Mouse (Mus musculus) kidney, embryonic 16.5 days (tissue): ENCODE results near the gene Wdr17. TPM values are rescaled to one million over a fixed set of nuclear protein-coding genes. Genes with fewer than 3 reads are reported as not detected.
A peak's percentile ranks its signal among the peaks of the same experiment; 100 is the strongest.

Source experiments
- ATAC-seq: fragments of 200-750 bp; cut with Nextera tagmentation; 2 replicates; pipeline ENCODE4 v1.8.0; 2017; ENCODE audit warnings: moderate TSS enrichment; ENCODE audit not compliant: low FRiP score, low TSS enrichment
- H3K27ac ChIP-seq: fragments of 300-500 bp; sonication (generic); 2 replicates; pipeline ENCODE4 v1.5.1; 2014; ENCODE audit warnings: low read length
- H3K27me3 ChIP-seq: fragments of 300-500 bp; sonication (generic); 2 replicates; pipeline ENCODE4 v1.6.1; 2014; ENCODE audit warnings: low read length, control low read depth, mixed read lengths; ENCODE audit not compliant: insufficient read depth
- H3K36me3 ChIP-seq: fragments of 300-500 bp; sonication (generic); 2 replicates; pipeline ENCODE4 v1.6.1; 2014; ENCODE audit warnings: low read length, control low read depth, mixed read lengths; ENCODE audit not compliant: insufficient read depth
- H3K4me1 ChIP-seq: fragments of 300-500 bp; sonication (generic); 2 replicates; pipeline ENCODE4 v1.6.1; 2014; ENCODE audit warnings: low read length, control low read depth, mixed read lengths; ENCODE audit not compliant: insufficient read depth
- H3K4me2 ChIP-seq: fragments of 300-500 bp; sonication (generic); replicated peaks from 2 replicates; pipeline ENCODE4 v1.6.1; 2014; ENCODE audit warnings: low read depth, low read length
- H3K4me3 ChIP-seq: fragments of 300-500 bp; sonication (generic); 2 replicates; pipeline ENCODE4 v1.5.1; 2014; ENCODE audit warnings: mild to moderate bottlenecking, low read length
- H3K9ac ChIP-seq: fragments of 300-500 bp; sonication (generic); replicated peaks from 2 replicates; pipeline ENCODE4 v1.6.1; 2014; ENCODE audit warnings: low read length
- H3K9me3 ChIP-seq: fragments of 300-500 bp; sonication (generic); 2 replicates; pipeline ENCODE4 v1.6.1; 2016; ENCODE audit warnings: low read length, control low read depth
- WGBS: fragments of 180-500 bp; shearing (Covaris S2); extraction: QIAGEN DNeasy Blood & Tissue Kit; methylation state at CpG from one replicate; pipeline ENCODE4 v1.1.7; 2014; 5-methylcytosine and 5-hydroxymethylcytosine counted together
- polyA plus RNA-seq: library from polyadenylated mRNA; unstranded; fragments of >200 nt; fragmentation: Nextera tagmentation; extraction: Ambion mirVana; gene quantifications from 2 replicates; pipeline ENCODE4 v1.2.1, GENCODE M21; 2015

The Wdr17 gene
- 0.64 and 1.3 TPM in 2 replicates for polyA plus RNA-seq

- H3K4me2 ChIP-seq: no peak within 1 kb of the TSS
- H3K4me3 ChIP-seq: no peak within 1 kb of the TSS
- no peak for ATAC-seq
- no peaks in the 10 kb centered on the region for H3K27me3 ChIP-seq
- no peak within 1 kb of the TSS for H3K27ac ChIP-seq
- H3K4me1 ChIP-seq: no peaks in the 10 kb centered on the region
- H3K36me3 ChIP-seq: no peaks in the 10 kb centered on the region
- H3K9me3 ChIP-seq: no peaks in the 10 kb centered on the region
- H3K9ac ChIP-seq: no peak within 1 kb of the TSS
- WGBS: 84% methylated on average over 9 of the region's 9 CpGs
Measured at GRCm38 (mm10) chr8:54886987-54887785, at the start of gene Wdr17. Gene Wdr17, minus strand, starts transcription at chr8:54887184.

- H3K4me2 ChIP-seq: no peak overlapping the region
- H3K9me3 ChIP-seq: no peaks in the 10 kb centered on the region
- H3K27me3 ChIP-seq: no peaks in the 10 kb centered on the region
- WGBS: 46% methylated on average over 2 of the region's 2 CpGs
- H3K4me3 ChIP-seq: no peak overlapping the region
- no peaks in the 10 kb centered on the region for H3K36me3 ChIP-seq
- no peak overlapping the region for H3K9ac ChIP-seq
- no peaks in the 10 kb centered on the region for H3K4me1 ChIP-seq
- no peak overlapping the region for H3K27ac ChIP-seq
- no peak for ATAC-seq
Measured at GRCm38 (mm10) chr8:54932306-54932705, 45.3 kb upstream of the Wdr17 start.

GRCm38 (mm10) chr8:54924936-54925335, 38.0 kb upstream of the Wdr17 start:
- Histone ChIP-seq H3K4me1 (no peaks in the 10 kb centered on the region), H3K9me3 (no peaks in the 10 kb centered on the region), H3K4me3 (no peak overlapping the region), H3K9ac (no peak overlapping the region), H3K27me3 (no peaks in the 10 kb centered on the region), H3K27ac (no peak overlapping the region), H3K36me3 (no peaks in the 10 kb centered on the region), H3K4me2 (no peak overlapping the region)
- WGBS: 84% methylated on average over 3 of the region's 3 CpGs
- ATAC-seq: no peak

GRCm38 (mm10) chr8:54922160-54922855, 35.3 kb upstream of the Wdr17 start:
- Histone ChIP-seq H3K9ac (no peak overlapping the region), H3K27me3 (no peaks in the 10 kb centered on the region), H3K4me3 (no peak overlapping the region), H3K27ac (no peak overlapping the region), H3K9me3 (no peaks in the 10 kb centered on the region), H3K36me3 (no peaks in the 10 kb centered on the region), H3K4me1 (no peaks in the 10 kb centered on the region), H3K4me2 (no peak overlapping the region)
- WGBS: 57% methylated on average over 2 of the region's 2 CpGs
- no peak for ATAC-seq

GRCm38 (mm10) chr8:54917710-54918109, 30.7 kb upstream of the Wdr17 start:
- peak; percentile 69 for ATAC-seq
- Histone ChIP-seq H3K9me3 (no peaks in the 10 kb centered on the region), H3K27ac (no peak overlapping the region), H3K4me3 (no peak overlapping the region), H3K36me3 (no peaks in the 10 kb centered on the region), H3K9ac (no peak overlapping the region), H3K4me2 (no peak overlapping the region), H3K4me1 (no peaks in the 10 kb centered on the region), H3K27me3 (no peaks in the 10 kb centered on the region)
- WGBS: 44% methylated on average over 6 of the region's 9 CpGs

- Histone ChIP-seq H3K9ac (no peak overlapping the region), H3K4me2 (no peak overlapping the region), H3K27ac (no peak overlapping the region), H3K4me1 (no peaks in the 10 kb centered on the region), H3K36me3 (no peaks in the 10 kb centered on the region), H3K9me3 (no peaks in the 10 kb centered on the region), H3K4me3 (no peak overlapping the region), H3K27me3 (no peaks in the 10 kb centered on the region)
- ATAC-seq: no peak
- WGBS: 94% methylated on average over 2 of the region's 2 CpGs
Measured at GRCm38 (mm10) chr8:54912891-54913290, 25.9 kb upstream of the Wdr17 start.

- H3K27ac ChIP-seq: no peak overlapping the region
- no peak for ATAC-seq
- no peak overlapping the region for H3K4me2 ChIP-seq
- no peak overlapping the region for H3K4me3 ChIP-seq
- H3K9ac ChIP-seq: no peak overlapping the region
- H3K27me3 ChIP-seq: no peaks in the 10 kb centered on the region
- no peaks in the 10 kb centered on the region for H3K4me1 ChIP-seq
- no peaks in the 10 kb centered on the region for H3K36me3 ChIP-seq
- WGBS: 92% methylated on average over 2 of the region's 2 CpGs
- no peaks in the 10 kb centered on the region for H3K9me3 ChIP-seq
Measured at GRCm38 (mm10) chr8:54899444-54899843, 12.5 kb upstream of the Wdr17 start.

GRCm38 (mm10) chr8:54894637-54895322, 7.8 kb upstream of the Wdr17 start:
- no peaks in the 10 kb centered on the region for H3K4me1 ChIP-seq
- no peaks in the 10 kb centered on the region for H3K36me3 ChIP-seq
- ATAC-seq: no peak
- H3K9me3 ChIP-seq: no peaks in the 10 kb centered on the region
- no peak overlapping the region for H3K4me3 ChIP-seq
- H3K27me3 ChIP-seq: no peaks in the 10 kb centered on the region
- H3K4me2 ChIP-seq: no peak overlapping the region
- no peak overlapping the region for H3K27ac ChIP-seq
- no peak overlapping the region for H3K9ac ChIP-seq
- WGBS: 78% methylated on average over 2 of the region's 2 CpGs

- H3K9me3 ChIP-seq: no peaks in the 10 kb centered on the region
- no peak overlapping the region for H3K27ac ChIP-seq
- H3K4me1 ChIP-seq: no peaks in the 10 kb centered on the region
- no peaks in the 10 kb centered on the region for H3K27me3 ChIP-seq
- no peak overlapping the region for H3K9ac ChIP-seq
- 79% methylated on average over 1 of the region's 1 CpGs for WGBS
- no peak for ATAC-seq
- no peak overlapping the region for H3K4me2 ChIP-seq
- no peaks in the 10 kb centered on the region for H3K36me3 ChIP-seq
- no peak overlapping the region for H3K4me3 ChIP-seq
Measured at GRCm38 (mm10) chr8:54894180-54894579, 7.2 kb upstream of the Wdr17 start.
